In the genomic region with DNA sequence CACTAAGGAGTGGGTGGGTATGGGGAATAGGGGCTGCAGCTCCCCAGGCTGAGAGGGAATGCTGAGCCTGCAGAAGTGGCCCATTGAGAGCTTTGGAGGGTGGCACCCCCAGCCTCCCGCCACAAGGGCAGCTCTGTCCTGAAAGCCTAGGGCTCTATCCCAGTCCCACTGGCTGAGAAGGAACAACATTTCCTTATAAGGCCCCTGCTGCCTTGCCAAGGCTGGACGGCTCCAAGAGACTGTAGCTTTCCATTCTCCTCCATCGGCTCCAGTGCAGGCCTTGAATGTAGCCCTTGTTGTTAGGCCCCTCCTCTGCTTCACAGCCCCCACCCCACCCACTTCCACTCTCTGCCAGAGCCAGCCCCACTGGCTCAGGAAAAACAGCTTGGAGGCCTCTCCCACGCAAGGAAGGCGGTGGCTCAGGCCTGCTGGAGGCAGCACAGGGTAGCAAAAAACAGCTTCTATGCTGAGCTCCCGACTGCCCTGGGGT, we compare ENCODE assay signal across 8 mouse cellular contexts.
A peak's percentile ranks its signal among the peaks of the same experiment; 100 is the strongest.
DNase-seq lines count a peak whose midpoint lies in the region; ATAC-seq lines count a peak whose summit lies in the region.

No protein-coding gene starts in this region.

- ATAC-seq in forebrain, embryonic 16.5 days, result peak; percentile 96
- ATAC-seq in heart, embryonic 16.5 days (replicated peaks; ENCODE audit: extremely low read depth, insufficient read depth, low FRiP score), result peak; percentile 91
- ATAC-seq in limb, embryonic 15.5 days (ENCODE audit: insufficient number of reproducible peaks, low FRiP score, low TSS enrichment, low read depth), result peak; percentile 96
- ATAC-seq in neural tube, embryonic 12.5 days (ENCODE audit: low FRiP score, low read depth), result peak; percentile 78

- peaks cover 6% of the 10 kb centered on the region; the same call in 1 of the 2 replicates for H3K4me1 ChIP-seq in forebrain, embryonic 16.5 days (replicated peaks; ENCODE audit: control insufficient read depth, insufficient read depth, low read length)
- peaks cover 8% of the 10 kb centered on the region; the same call in 1 of the 2 replicates for H3K4me1 ChIP-seq in heart, embryonic 16.5 days (ENCODE audit: control insufficient read depth, insufficient read depth, low read length)
- peaks cover 14% of the 10 kb centered on the region for H3K4me1 ChIP-seq in limb, embryonic 15.5 days
- no peaks in the 10 kb centered on the region for H3K4me1 ChIP-seq in neural tube, embryonic 12.5 days

- WGBS in forebrain, embryonic 16.5 days, result 19% methylated on average over 6 of the region's 6 CpGs
- 15% methylated on average over 6 of the region's 6 CpGs for WGBS in heart, embryonic 16.5 days
- WGBS in limb, embryonic 15.5 days, result 10% methylated on average over 6 of the region's 6 CpGs
- 26% methylated on average over 6 of the region's 6 CpGs for WGBS in neural tube, embryonic 12.5 days

- peak overlapping the region; percentile 8; the same call in 1 of the 2 replicates for H3K27ac ChIP-seq in forebrain, embryonic 16.5 days (ENCODE audit: low read length)
- no peak overlapping the region for H3K27ac ChIP-seq in heart, embryonic 16.5 days (ENCODE audit: low read length)
- peak overlapping the region; percentile 73 for H3K27ac ChIP-seq in limb, embryonic 15.5 days
- no peak overlapping the region for H3K27ac ChIP-seq in neural tube, embryonic 12.5 days

- no peak overlapping the region for H3K4me2 ChIP-seq in forebrain, embryonic 16.5 days (ENCODE audit: low read length)
- H3K4me2 ChIP-seq in heart, embryonic 16.5 days (ENCODE audit: low read depth, low read length), result no peak overlapping the region
- no peak overlapping the region for H3K4me2 ChIP-seq in limb, embryonic 15.5 days
- H3K4me2 ChIP-seq in neural tube, embryonic 12.5 days (replicated peaks), result no peak overlapping the region

- H3K9ac ChIP-seq in forebrain, embryonic 16.5 days (replicated peaks; ENCODE audit: low read depth, low read length), result no peak overlapping the region
- no peak overlapping the region for H3K9ac ChIP-seq in heart, embryonic 16.5 days (ENCODE audit: low read length)
- H3K9ac ChIP-seq in limb, embryonic 15.5 days, result no peak overlapping the region
- no peak overlapping the region for H3K9ac ChIP-seq in neural tube, embryonic 12.5 days

- no peaks in the 10 kb centered on the region for H3K27me3 ChIP-seq in forebrain, embryonic 16.5 days (replicated peaks; ENCODE audit: control insufficient read depth, insufficient read depth, low read length)
- H3K27me3 ChIP-seq in heart, embryonic 16.5 days (ENCODE audit: control insufficient read depth, insufficient read depth, low read length), result no peaks in the 10 kb centered on the region
- no peaks in the 10 kb centered on the region for H3K27me3 ChIP-seq in limb, embryonic 15.5 days
- no peaks in the 10 kb centered on the region for H3K27me3 ChIP-seq in neural tube, embryonic 12.5 days (replicated peaks)

- no peak overlapping the region for H3K4me3 ChIP-seq in forebrain, embryonic 16.5 days (replicated peaks; ENCODE audit: low read length)
- H3K4me3 ChIP-seq in heart, embryonic 16.5 days (ENCODE audit: low read length), result no peak overlapping the region
- no peak overlapping the region for H3K4me3 ChIP-seq in limb, embryonic 15.5 days
- H3K4me3 ChIP-seq in neural tube, embryonic 12.5 days, result no peak overlapping the region

- no peaks in the 10 kb centered on the region for H3K36me3 ChIP-seq in forebrain, embryonic 16.5 days (ENCODE audit: control insufficient read depth, insufficient read depth)
- no peaks in the 10 kb centered on the region for H3K36me3 ChIP-seq in heart, embryonic 16.5 days (ENCODE audit: control insufficient read depth, insufficient read depth)
- no peaks in the 10 kb centered on the region for H3K36me3 ChIP-seq in limb, embryonic 15.5 days
- H3K36me3 ChIP-seq in neural tube, embryonic 12.5 days, result no peaks in the 10 kb centered on the region

- DNase-seq in spleen, adult 18-20 months, result peak; percentile 16 to 22
- no peak for DNase-seq in spleen, adult 12 weeks (ENCODE audit: low spot score)
- DNase-seq in kidney, postnatal 14 days, result peak; percentile 86
- DNase-seq in urinary bladder, postnatal 10 days (ENCODE audit: low spot score), result peak; percentile 60

- H3K9me3 ChIP-seq in forebrain, embryonic 16.5 days (ENCODE audit: control insufficient read depth, low read length), result no peaks in the 10 kb centered on the region
- H3K9me3 ChIP-seq in heart, embryonic 16.5 days (replicated peaks; ENCODE audit: control insufficient read depth, low read length), result no peaks in the 10 kb centered on the region
- no peaks in the 10 kb centered on the region for H3K9me3 ChIP-seq in limb, embryonic 15.5 days
- H3K9me3 ChIP-seq in neural tube, embryonic 12.5 days, result no peaks in the 10 kb centered on the region

Comparison
In these comparisons a context has a peak if more than half of its experiments do, and no peak if none do; other contexts are left out.
1. H3K27ac ChIP-seq: peak in forebrain, embryonic 16.5 days (single experiment) and limb, embryonic 15.5 days (single experiment); none in heart, embryonic 16.5 days (single experiment) and neural tube, embryonic 12.5 days (single experiment).
2. Peak in every context shown above with its lines, with median percentiles within 50 percentile points of each other: ATAC-seq.